Mouse (Mus musculus) frontal cortex, postnatal 25 days (tissue): ENCODE results near the gene Pls3.
"Not testable (repeated sequence)": the region's sequence is repeated elsewhere in the genome, so short reads cannot be mapped to it uniquely, and the experiment has no call there.

Experiments used
- DNase-seq, 2 experiments: peaks; one replicate each; pipeline ENCODE4 v3.0.0; 2022; ENCODE audit warnings: low spot score in 2 of 2

Gene Pls3

DNA sequence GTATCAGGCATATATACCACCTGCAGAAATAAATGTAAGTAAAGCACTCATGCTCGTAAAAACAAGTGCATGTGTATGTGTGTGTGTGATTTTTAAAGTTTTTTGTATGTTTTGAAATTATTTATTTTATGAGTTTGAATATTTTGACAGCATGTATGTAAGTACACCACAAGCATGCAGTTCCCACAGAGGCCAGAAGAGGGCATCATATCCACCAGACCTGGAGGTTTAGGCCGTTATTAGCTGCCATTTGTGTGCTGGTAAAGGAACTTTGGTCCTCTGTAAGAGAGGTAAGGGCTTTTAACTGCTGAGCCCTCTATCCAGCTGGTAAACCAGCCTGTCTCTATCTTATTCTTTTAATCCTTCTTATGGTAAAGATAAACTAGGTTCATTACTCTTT, 97.5 kb downstream of the Pls3 start:
- DNase-seq = no peak

GRCm38 (mm10) chrX:75764794-75765328, 110.1 kb downstream of the Pls3 start:
- no peak for DNase-seq

- DNase-seq = peak; percentile 22 to 33
Measured at GRCm38 (mm10) chrX:75764135-75764793, 110.7 kb downstream of the Pls3 start.

DNA sequence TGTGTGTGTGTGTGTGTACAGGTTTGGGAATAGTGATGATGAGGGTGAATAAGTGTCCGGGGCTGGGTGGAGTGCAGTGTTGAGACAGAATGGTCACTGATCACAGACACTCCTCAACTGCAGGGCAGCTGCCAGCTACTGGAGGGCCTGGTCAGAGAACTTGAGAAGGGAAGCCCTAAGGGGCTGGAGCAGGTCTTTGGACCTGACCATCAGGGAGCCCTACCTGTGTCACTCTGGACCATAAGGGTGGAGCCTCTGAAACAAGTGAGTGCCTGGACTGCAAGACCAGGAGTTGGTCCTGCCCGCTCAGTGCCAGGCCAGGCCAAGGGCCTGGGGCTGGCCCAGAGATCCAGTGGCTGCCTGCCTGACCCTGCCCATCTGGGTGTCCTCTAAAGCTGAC, 115.5 kb downstream of the Pls3 start:
- DNase-seq = not testable (repeated sequence)

DNA sequence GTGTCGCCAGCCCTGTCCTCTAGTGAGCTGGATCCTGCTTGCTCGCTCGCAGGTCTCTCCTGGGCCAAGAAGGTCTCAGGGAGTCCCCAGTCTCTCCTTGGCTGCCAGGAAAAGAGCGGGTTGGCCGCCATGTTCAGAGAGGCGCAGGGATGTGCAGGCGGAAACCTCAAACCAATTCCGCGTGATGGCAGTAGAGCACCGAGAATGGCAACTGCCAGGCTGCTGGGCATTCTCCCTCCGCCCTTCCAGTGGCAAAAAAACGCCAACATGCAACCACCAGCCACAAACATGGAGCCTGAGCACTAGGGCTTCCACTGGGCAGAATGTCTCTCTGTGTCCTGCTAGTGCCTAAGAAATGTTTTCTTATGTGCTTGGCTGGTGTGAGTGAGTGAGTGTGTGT, 115.9 kb downstream of the Pls3 start:
- peak in 1 of 2 experiments; percentile 78 for DNase-seq

GRCm38 (mm10) chrX:75757966-75758365, 117.0 kb downstream of the Pls3 start:
- peak in 1 of 2 experiments; percentile 81 for DNase-seq

DNA sequence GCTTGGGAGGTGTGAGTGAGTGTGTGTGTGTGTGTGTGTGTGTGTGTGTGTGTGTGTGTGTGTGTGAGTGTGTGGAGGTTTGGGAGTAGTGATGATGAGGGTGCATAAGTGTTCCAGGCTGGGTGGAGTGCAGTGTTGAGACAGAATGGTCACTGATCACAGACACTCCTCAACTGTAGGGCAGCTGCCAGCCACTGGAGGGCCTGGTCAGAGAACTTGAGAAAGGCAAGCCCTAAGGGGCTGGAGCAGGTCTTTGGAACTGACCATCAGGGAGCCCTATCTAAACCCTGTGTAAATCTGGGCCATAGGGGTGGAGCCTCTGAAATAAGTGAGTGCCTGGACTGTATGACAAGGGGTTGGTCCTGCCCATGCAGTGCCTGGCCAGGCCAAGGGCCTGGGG, 120.5 kb downstream of the Pls3 start:
- DNase-seq = not testable (repeated sequence)

DNA sequence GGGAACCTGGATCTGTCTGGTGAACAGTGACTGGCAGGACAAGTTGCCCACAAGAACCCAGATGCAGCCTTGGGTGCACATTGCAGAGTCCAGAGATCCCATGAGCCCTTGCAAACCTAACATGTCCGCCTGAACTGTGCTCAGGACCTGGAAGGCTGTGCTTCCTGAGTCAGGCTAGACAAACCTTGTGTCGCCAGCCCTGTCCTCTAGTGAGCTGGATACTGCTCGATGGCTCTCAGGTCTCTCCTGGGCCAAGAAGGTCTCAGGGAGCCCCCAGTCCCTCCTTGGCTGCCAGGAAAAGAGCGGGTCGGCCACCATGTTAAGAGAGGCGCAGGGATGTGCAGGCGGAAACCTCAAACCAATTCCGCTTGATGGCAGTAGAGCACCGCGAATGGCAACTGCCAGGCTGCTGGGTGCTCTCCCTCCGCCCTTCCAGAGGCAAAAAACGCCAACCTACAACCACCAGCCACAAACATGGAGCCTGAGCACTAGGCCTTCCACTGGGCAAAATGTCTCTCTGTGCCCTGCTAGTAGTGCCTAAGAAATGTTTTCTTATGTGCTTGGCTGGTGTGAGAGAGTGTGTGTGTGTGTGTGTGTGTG, 124.8 kb downstream of the Pls3 start:
- not testable (repeated sequence) for DNase-seq

DNA sequence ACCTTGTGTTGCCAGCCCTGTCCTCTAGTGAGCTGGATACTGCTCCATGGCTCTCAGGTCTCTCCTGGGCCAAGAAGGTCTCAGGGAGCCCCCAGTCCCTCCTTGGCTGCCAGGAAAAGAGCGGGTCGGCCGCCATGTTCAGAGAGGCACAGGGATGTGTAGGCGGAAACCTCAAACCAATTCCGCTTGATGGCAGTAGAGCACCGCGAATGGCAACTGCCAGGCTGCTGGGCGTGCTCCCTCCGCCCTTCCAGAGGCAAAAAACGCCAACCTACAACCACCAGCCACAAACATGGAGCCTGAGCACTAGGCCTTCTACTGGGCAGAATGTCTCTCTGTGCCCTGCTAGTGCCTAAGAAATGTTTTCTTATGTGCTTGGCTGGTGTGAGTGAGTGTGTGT, 125.7 kb downstream of the Pls3 start:
- DNase-seq = peak in 1 of 2 experiments; percentile 81

DNA sequence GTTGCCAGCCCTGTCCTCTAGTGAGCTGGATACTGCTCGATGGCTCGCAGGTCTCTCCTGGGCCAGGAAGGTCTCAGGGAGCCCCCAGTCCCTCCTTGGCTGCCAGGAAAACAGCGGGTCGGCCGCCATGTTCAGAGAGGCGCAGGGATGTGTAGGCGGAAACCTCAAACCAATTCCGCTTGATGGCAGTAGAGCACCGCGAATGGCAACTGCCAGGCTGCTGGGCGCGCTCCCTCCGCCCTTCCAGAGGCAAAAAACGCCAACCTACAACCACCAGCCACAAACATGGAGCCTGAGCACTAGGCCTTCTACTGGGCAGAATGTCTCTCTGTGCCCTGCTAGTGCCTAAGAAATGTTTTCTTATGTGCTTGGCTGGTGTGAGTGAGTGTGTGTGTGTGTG, 130.5 kb downstream of the Pls3 start:
- DNase-seq = peak in 1 of 2 experiments; percentile 77

DNA sequence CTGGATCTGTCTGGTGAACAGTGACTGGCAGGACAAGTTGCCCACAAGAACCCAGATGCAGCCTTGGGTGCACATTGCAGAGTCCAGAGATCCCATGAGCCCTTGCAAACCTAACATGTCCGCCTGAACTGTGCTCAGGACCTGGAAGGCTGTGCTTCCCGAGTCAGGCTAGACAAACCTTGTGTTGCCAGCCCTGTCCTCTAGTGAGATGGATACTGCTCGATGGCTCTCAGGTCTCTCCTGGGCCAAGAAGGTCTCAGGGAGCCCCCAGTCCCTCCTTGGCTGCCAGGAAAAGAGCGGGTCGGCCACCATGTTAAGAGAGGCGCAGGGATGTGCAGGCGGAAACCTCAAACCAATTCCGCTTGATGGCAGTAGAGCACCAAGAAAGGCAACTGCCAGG, 135.5 kb downstream of the Pls3 start:
- not testable (repeated sequence) for DNase-seq
